In genomic region chr15:79896080-79896725, GRCm38 (mm10) we compare ENCODE assay signal across 12 mouse cellular contexts. TPM values are rescaled to one million over a fixed set of nuclear protein-coding genes. Genes with fewer than 3 reads are reported as not detected.
DNase-seq lines count a peak whose midpoint lies in the region; ATAC-seq and TF ChIP-seq lines count a peak whose summit lies in the region.
"Had no signal": no experiment of that assay in that cellular context is flagged by ENCODE, and none has a peak within 500 bp of the region (broad histone marks: within the 10 kb centered on the region; RNA-seq: fewer than 3 reads in every experiment).

No protein-coding gene starts in this region.

- H3K4me3 ChIP-seq in kidney, embryonic 16.5 days (ENCODE audit: low read length), result no peak overlapping the region
- no peak overlapping the region for H3K4me3 ChIP-seq in liver, embryonic 12.5 days
- no peak overlapping the region for H3K4me3 ChIP-seq in stomach, postnatal 0 days (ENCODE audit: low read depth, low read length)
- H3K4me3 ChIP-seq in midbrain, embryonic 15.5 days, result no peak overlapping the region
- H3K4me3 ChIP-seq: neural tube, embryonic 15.5 days had no signal

- H3K36me3 ChIP-seq in kidney, embryonic 16.5 days (ENCODE audit: insufficient read depth, low read length), result no peaks in the 10 kb centered on the region
- peaks cover 46% of the 10 kb centered on the region for H3K36me3 ChIP-seq in liver, embryonic 12.5 days
- H3K36me3 ChIP-seq in stomach, postnatal 0 days (ENCODE audit: control insufficient read depth, insufficient read depth, low read length), result no peaks in the 10 kb centered on the region; the same call in 1 of the 2 replicates
- no peaks in the 10 kb centered on the region for H3K36me3 ChIP-seq in midbrain, embryonic 15.5 days (replicated peaks)
- H3K36me3 ChIP-seq: neural tube, embryonic 15.5 days had no signal

- no peaks in the 10 kb centered on the region for H3K27me3 ChIP-seq in kidney, embryonic 16.5 days (ENCODE audit: insufficient read depth, low read length)
- H3K27me3 ChIP-seq in liver, embryonic 12.5 days (replicated peaks), result no peaks in the 10 kb centered on the region
- H3K27me3 ChIP-seq in stomach, postnatal 0 days (ENCODE audit: control insufficient read depth, insufficient read depth, low read length), result no peaks in the 10 kb centered on the region
- H3K27me3 ChIP-seq in midbrain, embryonic 15.5 days (replicated peaks), result peaks cover 9% of the 10 kb centered on the region
- H3K27me3 ChIP-seq: neural tube, embryonic 15.5 days had no signal

- no peak for TF ChIP-seq EP300 in stomach, postnatal 0 days (optimal IDR thresholded peaks at IDR 0.05)

- no peak overlapping the region for H3K9ac ChIP-seq in kidney, embryonic 16.5 days (replicated peaks; ENCODE audit: low read length)
- peak overlapping the region; percentile 27; the same call in 1 of the 2 replicates for H3K9ac ChIP-seq in liver, embryonic 12.5 days
- no peak overlapping the region for H3K9ac ChIP-seq in stomach, postnatal 0 days (ENCODE audit: low read length)
- H3K9ac ChIP-seq in midbrain, embryonic 15.5 days, result no peak overlapping the region
- H3K9ac ChIP-seq: neural tube, embryonic 15.5 days had no signal

- WGBS in kidney, embryonic 16.5 days, result 72% methylated on average over 9 of the region's 9 CpGs
- whole genome bisulfite sequencing in liver, embryonic 12.5 days (ENCODE audit: insufficient replicate concordance), result 71% methylated on average over 9 of the region's 9 CpGs
- 65% methylated on average over 9 of the region's 9 CpGs for WGBS in stomach, postnatal 0 days
- 83% methylated on average over 9 of the region's 9 CpGs for WGBS in midbrain, embryonic 15.5 days

- no peak overlapping the region for H3K4me2 ChIP-seq in kidney, embryonic 16.5 days (replicated peaks; ENCODE audit: low read depth, low read length)
- peak overlapping the region; percentile 31; the same call in 1 of the 2 replicates for H3K4me2 ChIP-seq in liver, embryonic 12.5 days
- no peak overlapping the region for H3K4me2 ChIP-seq in stomach, postnatal 0 days (replicated peaks; ENCODE audit: low read depth)
- H3K4me2 ChIP-seq in midbrain, embryonic 15.5 days, result no peak overlapping the region
- H3K4me2 ChIP-seq: neural tube, embryonic 15.5 days had no signal

- no peak for ATAC-seq in kidney, embryonic 16.5 days (ENCODE audit: low FRiP score, low TSS enrichment)
- ATAC-seq in liver, embryonic 12.5 days, result no peak
- ATAC-seq in stomach, postnatal 0 days (ENCODE audit: low FRiP score, low TSS enrichment), result no peak
- ATAC-seq in midbrain, embryonic 15.5 days (replicated peaks), result no peak
- ATAC-seq: intestine, embryonic 16.5 days had no signal

- no peak for TF ChIP-seq CTCF in stomach, postnatal 0 days (IDR thresholded peaks at IDR 0.05; ENCODE audit: low read depth)

- peaks cover 16% of the 10 kb centered on the region for H3K4me1 ChIP-seq in kidney, embryonic 16.5 days (ENCODE audit: insufficient read depth, low read length)
- peaks cover 51% of the 10 kb centered on the region for H3K4me1 ChIP-seq in liver, embryonic 12.5 days
- no peaks in the 10 kb centered on the region for H3K4me1 ChIP-seq in stomach, postnatal 0 days (replicated peaks; ENCODE audit: control insufficient read depth, insufficient read depth)
- H3K4me1 ChIP-seq in midbrain, embryonic 15.5 days, result peaks cover 7% of the 10 kb centered on the region

- H3K9me3 ChIP-seq in kidney, embryonic 16.5 days (ENCODE audit: low read length), result no peaks in the 10 kb centered on the region
- H3K9me3 ChIP-seq in liver, embryonic 12.5 days (replicated peaks), result no peaks in the 10 kb centered on the region
- H3K9me3 ChIP-seq in stomach, postnatal 0 days (ENCODE audit: control insufficient read depth, low read length), result no peaks in the 10 kb centered on the region
- no peaks in the 10 kb centered on the region for H3K9me3 ChIP-seq in midbrain, embryonic 15.5 days
- H3K9me3 ChIP-seq: neural tube, embryonic 15.5 days had no signal

- H3K27ac ChIP-seq in kidney, embryonic 16.5 days (ENCODE audit: low read length), result peak overlapping the region; percentile 63
- peak overlapping the region; percentile 80 for H3K27ac ChIP-seq in liver, embryonic 12.5 days
- H3K27ac ChIP-seq in stomach, postnatal 0 days (replicated peaks), result peak overlapping the region; percentile 65
- H3K27ac ChIP-seq in midbrain, embryonic 15.5 days, result no peak overlapping the region
- H3K27ac ChIP-seq: neural tube, embryonic 15.5 days had no signal

- DNase-seq in kidney, postnatal 4 days, result no peak
- DNase-seq in thymus, postnatal 0 days (ENCODE audit: low spot score), result peak; percentile 45
- no peak for DNase-seq in thymus, postnatal 14 days
- no peak for DNase-seq in stomach, postnatal 0 days (ENCODE audit: low spot score)
- no peak for DNase-seq in gastrocnemius, postnatal 10 days
- DNase-seq: adrenal gland, adult 8-10 months; layer of hippocampus, adult 9-11 months had no signal

RNA-seq across cellular contexts. Expression of gene Apobec3, which starts 4.7 kb away (rescaled TPM):
- polyA plus RNA-seq in kidney, embryonic 16.5 days (2015; fragmentation: Nextera tagmentation; extraction: Ambion mirVana), result 29.3 and 36.5 TPM in 2 replicates
- 149 and 159 TPM in 2 replicates for polyA plus RNA-seq in thymus, postnatal 0 days (2015; fragmentation: Nextera tagmentation; extraction: Ambion mirVana)
- polyA plus RNA-seq in liver, embryonic 12.5 days (2016; fragmentation: Nextera tagmentation; extraction: Ambion mirVana), result 54.7 and 57.4 TPM in 2 replicates
- polyA plus RNA-seq in stomach, postnatal 0 days (2015; fragmentation: Nextera tagmentation; extraction: Ambion mirVana), result 18.2 and 18.5 TPM in 2 replicates
- 10 to 100 TPM in 1 of 2 experiments, 1 to 10 TPM in 1; 7.5 to 11.8 TPM for total RNA-seq in gastrocnemius, postnatal 10 days (2021)
- 3.5 and 4.0 TPM in 2 replicates for polyA plus RNA-seq in midbrain, embryonic 15.5 days (2015; fragmentation: Nextera tagmentation; extraction: Ambion mirVana)
